Mouse (Mus musculus) gastrocnemius, adult 18-20 months (tissue): ENCODE measurements at regions not wholly inside any gene's neighbourhood (a gene's known extent, or its start where the extent isn't known, plus 50 kb on each side); places are given as distances from the start of the nearest gene placed in this dataset.
"Not testable (repeated sequence)": the region's sequence is repeated elsewhere in the genome, so short reads cannot be mapped to it uniquely, and the experiment has no call there.

Source experiments
- DNase-seq: peaks from one replicate; pipeline ENCODE4 v3.0.0; 2021; ENCODE audit warnings: low spot score

DNA sequence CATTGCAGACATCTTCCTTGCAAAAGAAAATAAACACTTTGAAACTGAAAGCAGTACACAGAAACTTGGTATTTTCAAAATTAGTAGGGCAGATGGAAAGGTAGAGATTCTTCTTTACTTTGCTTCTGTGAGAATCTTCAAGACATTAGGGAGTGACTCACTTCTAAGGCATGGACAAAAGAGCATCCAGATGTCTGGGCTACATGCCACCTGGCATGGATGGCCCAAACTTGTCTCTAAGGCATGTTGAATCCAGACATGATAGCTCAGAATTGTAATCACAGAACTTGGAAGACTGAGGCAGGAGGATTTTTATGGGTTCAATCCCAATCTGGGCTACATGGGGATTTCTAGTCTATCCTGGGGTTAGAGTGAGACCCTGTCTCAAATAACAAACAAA lies 58.4 kb downstream of the Ly6f start:
- DNase-seq = peak; percentile 6

- no peak for DNase-seq
Measured at GRCm38 (mm10) chr15:75356050-75356735, 88.0 kb downstream of the Ly6f start.

GRCm38 (mm10) chr15:75371618-75372017 lies 103.4 kb downstream of the Ly6f start:
- no peak for DNase-seq

DNA sequence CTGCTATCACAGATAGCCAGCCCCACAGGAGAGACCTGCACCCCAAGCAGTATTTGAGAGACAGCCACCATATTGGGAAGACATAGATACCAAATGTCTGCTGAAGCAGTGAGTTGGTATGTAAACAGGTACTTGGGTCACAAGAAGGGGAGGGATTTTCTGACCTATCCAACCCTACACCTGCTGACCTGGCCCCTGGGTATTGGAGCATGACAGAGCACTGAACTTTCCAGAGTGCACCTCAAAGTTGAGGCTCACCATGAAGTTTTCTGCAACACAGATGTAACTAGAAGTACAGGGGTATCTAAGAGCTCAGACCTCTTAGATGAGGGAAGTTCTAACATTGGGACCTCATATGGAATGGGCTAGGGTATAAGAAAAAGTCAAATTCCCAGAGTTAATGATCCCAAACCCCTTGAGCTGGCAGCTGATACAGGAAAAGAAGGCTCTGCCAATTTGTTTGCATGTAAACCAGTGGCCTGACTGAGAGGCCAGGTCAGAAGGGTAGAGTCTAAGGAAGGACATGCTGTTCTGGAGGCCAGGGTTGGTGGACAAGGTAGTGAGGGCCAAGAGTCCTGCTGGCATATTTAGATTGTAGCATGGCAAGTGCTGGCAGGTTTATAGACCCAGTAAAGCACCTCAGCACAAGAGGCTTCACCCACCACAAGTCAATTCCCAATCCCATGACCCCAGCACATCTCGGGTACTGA lies 108.3 kb downstream of the Ly6f start:
- DNase-seq = no peak

- no peak for DNase-seq
Measured at GRCm38 (mm10) chr15:75378136-75378535, 109.9 kb downstream of the Ly6f start.

GRCm38 (mm10) chr15:75379867-75380266 lies 111.6 kb downstream of the Ly6f start:
- no peak for DNase-seq

DNA sequence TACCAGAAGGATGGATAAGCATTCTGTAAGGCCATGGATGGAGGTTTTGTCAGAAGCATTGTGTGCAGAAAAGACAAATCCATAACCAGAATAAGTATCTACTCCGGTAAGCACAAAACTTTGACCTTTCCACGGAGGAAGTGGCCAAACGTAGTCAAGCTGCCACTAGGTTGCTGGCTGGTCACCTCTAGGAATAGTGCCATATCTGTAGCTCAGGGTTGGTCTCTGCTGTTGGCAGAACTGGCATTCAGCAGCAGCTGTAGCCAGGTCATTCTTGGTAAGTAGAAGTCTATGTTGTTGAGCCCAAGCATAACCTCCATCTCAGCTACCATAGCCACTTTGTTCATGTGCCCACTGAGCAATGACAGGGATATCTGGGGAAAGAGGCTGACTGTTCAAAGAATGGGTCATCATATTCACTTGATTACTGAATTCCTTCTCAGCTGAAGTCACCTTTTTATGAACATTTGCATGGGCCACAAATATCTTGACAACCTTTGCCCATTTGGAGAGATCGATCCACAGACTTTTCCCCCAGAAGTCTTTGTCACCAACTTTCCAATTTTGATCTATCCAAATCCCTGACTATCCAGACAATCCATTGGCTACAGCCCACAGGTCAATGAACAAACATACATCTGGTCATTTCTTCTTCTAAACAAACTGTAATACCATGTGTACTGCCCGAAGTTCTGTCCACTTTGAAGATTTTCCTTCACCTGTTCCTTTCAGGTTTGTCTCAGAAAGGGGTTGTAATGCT lies 114.2 kb downstream of the Ly6f start:
- DNase-seq = no peak

DNA sequence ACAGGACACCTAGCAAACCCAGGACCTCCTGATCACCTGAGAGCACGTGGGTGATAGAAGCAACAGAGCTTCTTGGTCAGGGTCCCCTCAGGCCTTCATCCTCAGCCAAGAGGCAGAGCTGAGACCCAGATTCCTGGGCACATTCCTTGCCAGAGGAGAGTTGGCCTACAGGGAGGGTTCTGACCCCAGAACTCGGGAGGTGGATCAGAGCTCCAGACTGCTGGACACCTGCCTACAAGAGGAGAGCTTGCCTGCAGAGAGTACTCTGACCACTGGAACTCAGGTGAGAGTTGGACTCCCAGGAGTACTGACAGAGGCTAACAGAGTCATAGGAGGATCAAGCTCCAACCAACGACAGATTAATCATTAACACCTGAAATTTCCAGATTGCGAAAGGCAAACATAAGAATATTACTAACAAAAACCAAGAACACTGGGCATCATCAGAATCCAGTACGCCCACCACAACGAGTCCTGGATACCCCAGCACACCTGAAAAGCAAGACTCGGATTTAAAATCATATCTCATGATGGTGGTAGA lies 124.8 kb downstream of the Ly6f start:
- not testable (repeated sequence) for DNase-seq

GRCm38 (mm10) chr15:75397276-75397675 lies 129.1 kb downstream of the Ly6f start:
- no peak for DNase-seq
